Mouse (Mus musculus) liver, adult 2 months (tissue): Measurements from ENCODE around the gene Pdk4. TPM values are rescaled to one million over a fixed set of nuclear protein-coding genes. Genes with fewer than 3 reads are reported as not detected.

Experiments
- DNase-seq: peaks from one replicate; pipeline ENCODE4 v3.0.0-alpha.2; 2011; ENCODE audit warnings: low read depth, low spot score; ENCODE audit errors: extremely low read depth
- H3K27ac ChIP-seq: fragments of 200-500 bp; replicated peaks from 2 replicates; pipeline ENCODE4 v1.5.1; 2012; ENCODE audit warnings: low read depth, mild to moderate bottlenecking, control low read depth, inconsistent platforms, low read length; ENCODE audit not compliant: insufficient read depth
- H3K27me3 ChIP-seq: fragments of 200-500 bp; 2 replicates; pipeline ENCODE4 v1.6.1; 2012; ENCODE audit warnings: mild to moderate bottlenecking, moderate library complexity, low read length, inconsistent platforms; ENCODE audit not compliant: control insufficient read depth, insufficient read depth
- H3K36me3 ChIP-seq: fragments of 200-500 bp; 2 replicates; pipeline ENCODE4 v1.6.1; 2012; ENCODE audit warnings: low read length, inconsistent platforms; ENCODE audit not compliant: control insufficient read depth, insufficient read depth
- H3K4me1 ChIP-seq: fragments of 200-500 bp; 2 replicates; pipeline ENCODE4 v1.6.1; 2011; ENCODE audit warnings: low read length; ENCODE audit not compliant: control insufficient read depth, insufficient read depth
- H3K4me3 ChIP-seq: fragments of 200-500 bp; 2 replicates; pipeline ENCODE4 v1.5.1; 2011; ENCODE audit warnings: low read depth, mild to moderate bottlenecking, control low read depth, low read length, moderate library complexity; ENCODE audit not compliant: insufficient read depth
- H3K79me2 ChIP-seq: fragments of 200-500 bp; 2 replicates; pipeline ENCODE4 v1.6.1; 2012; ENCODE audit warnings: inconsistent platforms, mild to moderate bottlenecking, low read length, moderate library complexity; ENCODE audit not compliant: control insufficient read depth, insufficient read depth
- H3K9ac ChIP-seq: fragments of 200-500 bp; 2 replicates; pipeline ENCODE4 v1.6.1; 2012; ENCODE audit warnings: low read depth, mild to moderate bottlenecking, control low read depth, inconsistent platforms, low read length
- CTCF ChIP-seq: fragments of 200-500 bp; IDR thresholded peaks from 2 replicates; pipeline ENCODE4 v1.5.1; 2011; ENCODE audit warnings: low read depth, low read length, control low read depth
- POLR2A ChIP-seq: fragments of 200-500 bp; IDR thresholded peaks from 2 replicates; pipeline ENCODE4 v1.6.1; 2011; ENCODE audit warnings: low read length, control low read depth; ENCODE audit not compliant: insufficient read depth; ENCODE audit errors: extremely low read depth
- WGBS: fragments of 180-500 bp; shearing (Covaris S2); methylation state at CpG from one replicate; pipeline ENCODE4 v1.1.7; 2018; 5-methylcytosine and 5-hydroxymethylcytosine counted together
- polyA plus RNA-seq: library from polyadenylated mRNA; depleted of rRNA; stranded (reverse); fragments of >200 nt; gene quantifications from 2 replicates; pipeline ENCODE4 v1.2.3, GENCODE M21; 2012; rRNA removed
- total RNA-seq: library from RNA; depleted of rRNA; stranded (reverse); fragments of >200 nt; gene quantifications from 2 replicates; pipeline ENCODE4 v1.2.3, GENCODE M21; 2014; rRNA removed

The Pdk4 gene
- total RNA-seq (2.7 and 2.9 TPM in 2 replicates), polyA plus RNA-seq (3.8 and 10.3 TPM in 2 replicates)

DNA sequence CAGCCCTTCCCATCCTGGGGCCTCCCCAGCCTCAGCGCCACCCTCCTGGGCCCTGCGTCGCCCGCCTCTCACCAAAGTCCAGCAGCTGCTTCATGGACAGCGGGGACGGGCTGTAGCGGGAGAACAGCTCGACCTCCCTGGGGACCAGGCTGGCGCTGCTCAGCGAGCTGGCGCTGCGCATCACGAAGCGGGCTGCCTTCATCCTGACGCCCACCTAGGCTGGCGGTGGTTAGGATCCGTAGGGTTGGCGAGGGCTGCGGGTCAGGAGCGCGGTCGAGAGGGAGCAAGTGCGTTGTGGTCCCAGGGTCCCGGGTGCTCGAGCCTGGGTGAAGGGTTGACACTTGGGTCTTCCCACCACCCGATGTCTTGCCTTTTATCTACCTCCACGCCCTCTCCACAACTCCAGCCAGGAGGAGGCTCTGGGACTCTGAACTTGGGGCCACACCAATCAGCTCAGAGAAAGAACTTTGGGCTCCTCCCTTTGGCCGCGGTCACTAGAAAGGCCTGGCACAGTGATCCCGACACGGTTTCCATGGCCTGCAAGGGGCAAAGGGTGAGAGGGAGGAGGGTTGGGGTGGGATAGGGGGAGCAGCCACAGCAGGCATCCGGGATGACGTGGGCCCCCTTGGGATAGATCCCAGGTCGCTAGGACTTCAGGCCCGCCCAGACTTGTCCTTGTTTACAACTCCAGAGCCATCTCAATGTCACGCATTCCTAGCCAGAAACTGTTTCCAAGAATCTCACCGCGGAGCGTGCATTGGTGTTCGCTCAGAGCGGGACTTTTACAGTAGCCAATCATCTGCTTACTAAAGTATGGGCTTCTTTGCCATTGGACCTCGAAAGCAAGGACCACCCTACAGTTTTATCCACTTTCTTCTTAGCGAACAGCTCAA is at the start of gene Pdk4:
Pdk4 (minus strand) TSS at position 349 of the 893 bp plus-strand sequence.
- Histone ChIP-seq H3K27ac (peak within 1 kb of the TSS; percentile 76), H3K9ac (peak within 1 kb of the TSS; percentile 90), H3K4me1 (peaks cover 7% of the 10 kb centered on the region; the same call in 1 of the 2 replicates), H3K79me2 (no peaks in the 10 kb centered on the region), H3K36me3 (peaks cover 12% of the 10 kb centered on the region), H3K4me3 (peak within 1 kb of the TSS; percentile 86), H3K27me3 (no peaks in the 10 kb centered on the region)
- TF ChIP-seq POLR2A = peak; percentile 54; the same call in 1 of the 2 replicates
- TF ChIP-seq CTCF = no peak
- WGBS = 2% methylated on average over 43 of the region's 43 CpGs
- peak; percentile 97 for DNase-seq

DNA sequence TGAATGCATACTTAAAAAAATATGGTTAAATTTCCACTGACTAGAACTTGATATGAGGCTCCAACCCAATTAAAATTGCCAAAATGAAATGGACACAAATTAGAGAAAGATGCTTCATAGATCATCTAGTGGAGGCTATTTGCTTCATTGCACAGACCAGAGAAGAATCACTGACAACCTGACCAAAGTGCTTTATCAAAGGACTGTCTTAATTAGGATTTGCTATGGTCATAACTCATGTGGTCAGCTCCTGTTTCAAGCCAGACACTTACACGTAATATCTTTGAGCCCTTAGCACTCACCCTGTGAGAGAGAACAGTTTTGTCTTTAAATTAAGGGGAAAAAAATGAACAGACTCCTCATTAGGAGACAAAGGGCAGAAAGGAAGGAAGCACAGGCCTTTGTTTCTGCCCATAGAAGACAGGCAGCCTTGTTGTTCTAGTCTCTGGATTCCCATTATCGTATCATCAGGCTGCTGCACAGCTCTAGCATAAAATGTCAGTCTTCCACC is 41.8 kb upstream of the Pdk4 start:
- no peak overlapping the region for H3K4me3 ChIP-seq
- 88% methylated on average over 2 of the region's 2 CpGs for WGBS
- no peaks in the 10 kb centered on the region for H3K79me2 ChIP-seq
- no peak for DNase-seq
- H3K36me3 ChIP-seq = no peaks in the 10 kb centered on the region
- H3K27me3 ChIP-seq = no peaks in the 10 kb centered on the region
- no peaks in the 10 kb centered on the region for H3K4me1 ChIP-seq
- TF ChIP-seq POLR2A = no peak
- no peak for TF ChIP-seq CTCF
- no peak overlapping the region for H3K9ac ChIP-seq
- H3K27ac ChIP-seq = no peak overlapping the region

DNA sequence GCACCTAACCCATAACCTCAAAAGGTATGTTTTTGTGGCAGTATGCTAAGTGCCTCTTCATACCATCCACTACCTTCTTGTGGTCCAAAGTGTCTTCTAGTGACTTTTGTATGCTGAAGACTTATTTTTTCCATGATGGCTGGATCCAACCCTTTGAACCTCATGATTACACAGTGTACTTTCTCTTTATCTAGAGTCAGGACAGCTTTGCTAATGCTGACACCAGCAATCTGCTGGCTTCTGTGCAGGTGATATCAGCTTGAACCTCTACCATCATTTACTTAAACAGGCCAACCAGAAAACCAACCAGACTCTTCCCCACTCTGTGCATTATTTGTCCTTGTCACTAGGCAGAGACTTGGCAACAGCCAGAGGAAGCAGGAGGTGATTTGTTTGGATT is 39.6 kb upstream of the Pdk4 start:
- Histone ChIP-seq H3K36me3 (no peaks in the 10 kb centered on the region), H3K79me2 (no peaks in the 10 kb centered on the region), H3K27me3 (no peaks in the 10 kb centered on the region), H3K9ac (no peak overlapping the region), H3K4me1 (no peaks in the 10 kb centered on the region), H3K4me3 (no peak overlapping the region), H3K27ac (no peak overlapping the region)
- TF ChIP-seq POLR2A (no peak), CTCF (no peak)
- DNase-seq = no peak

DNA sequence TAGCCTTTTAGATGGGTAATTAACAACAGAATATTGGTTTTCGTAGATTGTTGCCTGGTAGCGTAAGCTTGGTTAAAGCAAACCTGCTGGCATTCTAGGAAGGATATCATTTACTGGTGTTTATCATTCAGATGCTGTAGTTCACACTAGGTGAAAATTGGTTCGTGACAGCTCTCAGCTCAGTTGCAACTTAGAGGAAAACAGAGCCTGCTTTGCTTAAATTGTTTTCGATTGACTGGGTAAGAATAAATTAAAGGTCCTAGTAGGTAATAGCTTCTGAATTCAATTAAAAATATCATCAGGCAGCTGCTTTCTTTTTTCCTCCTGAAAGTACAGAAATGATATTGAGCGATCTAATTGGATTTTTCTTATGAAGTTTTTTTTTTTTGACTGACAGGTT is 21.0 kb upstream of the Pdk4 start:
- TF ChIP-seq POLR2A (no peak), CTCF (no peak)
- 91% methylated on average over 5 of the region's 5 CpGs for WGBS
- H3K27me3 ChIP-seq = no peaks in the 10 kb centered on the region
- no peak for DNase-seq
- no peaks in the 10 kb centered on the region for H3K4me1 ChIP-seq
- no peaks in the 10 kb centered on the region for H3K79me2 ChIP-seq
- H3K9ac ChIP-seq = no peak overlapping the region
- H3K36me3 ChIP-seq = no peaks in the 10 kb centered on the region
- no peak overlapping the region for H3K27ac ChIP-seq
- H3K4me3 ChIP-seq = no peak overlapping the region

DNA sequence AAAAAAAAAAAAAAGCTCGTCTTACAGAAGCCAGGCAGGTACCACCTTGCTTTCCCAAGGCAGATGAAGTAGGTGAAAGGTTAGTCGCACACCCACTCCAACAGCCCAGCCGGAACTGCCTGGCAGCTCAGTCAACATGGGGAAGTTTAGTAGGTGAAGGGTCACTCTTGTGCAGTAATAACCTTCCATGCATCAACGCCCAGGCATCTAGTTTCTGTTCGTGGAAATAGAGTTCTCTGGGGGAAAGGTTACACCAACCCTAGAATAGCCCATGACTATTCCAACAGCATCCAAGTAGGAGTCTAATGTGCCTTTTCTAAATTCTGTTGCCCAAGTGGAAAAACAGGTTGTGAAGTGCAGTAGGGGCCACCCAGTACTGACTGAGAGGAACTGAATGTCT is 13.6 kb upstream of the Pdk4 start:
- peak; percentile 86 for DNase-seq
- H3K79me2 ChIP-seq = no peaks in the 10 kb centered on the region
- H3K4me1 ChIP-seq = peaks cover 3% of the 10 kb centered on the region
- no peak for TF ChIP-seq POLR2A
- no peak for TF ChIP-seq CTCF
- no peak overlapping the region; the same call in 1 of the 2 replicates for H3K27ac ChIP-seq
- no peaks in the 10 kb centered on the region for H3K36me3 ChIP-seq
- 0% methylated on average over 5 of the region's 5 CpGs for WGBS
- H3K9ac ChIP-seq = no peak overlapping the region
- H3K27me3 ChIP-seq = no peaks in the 10 kb centered on the region
- no peak overlapping the region for H3K4me3 ChIP-seq

DNA sequence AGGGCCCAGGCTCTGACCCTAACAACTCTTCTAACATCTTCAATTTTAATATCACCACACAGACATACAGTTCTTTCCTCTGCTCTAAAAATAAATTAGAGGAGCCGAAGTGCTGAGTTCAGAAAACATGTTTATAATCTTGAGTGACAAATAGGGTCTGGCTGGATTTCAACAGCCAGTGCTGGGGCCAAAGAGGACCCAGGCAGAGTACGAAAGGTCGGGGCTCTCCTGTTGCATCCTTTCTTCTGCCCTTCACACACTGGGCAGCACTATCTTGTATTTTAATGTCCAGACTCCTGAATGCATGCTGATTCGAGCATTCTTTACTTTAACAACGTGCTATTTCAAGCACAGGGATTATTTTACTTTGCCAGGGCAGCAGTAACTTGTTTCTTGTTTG is 13.2 kb upstream of the Pdk4 start:
- H3K27ac ChIP-seq = peak overlapping the region; percentile 29; the same call in 1 of the 2 replicates
- WGBS = 2% methylated on average over 5 of the region's 5 CpGs

More for the DNA sequence above, 13.2 kb upstream of the Pdk4 start:
- no peak overlapping the region for H3K9ac ChIP-seq
- no peak for TF ChIP-seq POLR2A
- TF ChIP-seq CTCF = no peak
- H3K4me1 ChIP-seq = peaks cover 3% of the 10 kb centered on the region
- no peaks in the 10 kb centered on the region for H3K79me2 ChIP-seq
- no peaks in the 10 kb centered on the region for H3K36me3 ChIP-seq
- H3K4me3 ChIP-seq = no peak overlapping the region
- no peaks in the 10 kb centered on the region for H3K27me3 ChIP-seq
- peak; percentile 64 for DNase-seq
